Mouse (Mus musculus) myocyte (in vitro differentiated cells): ENCODE results near the gene Artn. TPM values are rescaled to one million over a fixed set of nuclear protein-coding genes. Genes with fewer than 3 reads are reported as not detected.

Experiments used
- H3K27me3 ChIP-seq: one replicate; pipeline ENCODE4 v1.6.1; 2011; ENCODE audit not compliant: control insufficient read depth, insufficient read depth, insufficient read length
- H3K36me3 ChIP-seq: one replicate; pipeline ENCODE4 v1.6.1; 2011; ENCODE audit not compliant: control insufficient read depth, insufficient read depth
- H3K4me2 ChIP-seq: one replicate; pipeline ENCODE4 v1.6.1; 2011; ENCODE audit warnings: low read depth, control low read depth
- H3K4me3 ChIP-seq: one replicate; pipeline ENCODE4 v1.5.1; 2011; ENCODE audit warnings: mild to moderate bottlenecking, control low read depth, moderate library complexity
- H3K79me2 ChIP-seq: one replicate; pipeline ENCODE4 v1.6.1; 2011; ENCODE audit not compliant: control insufficient read depth, insufficient read depth
- H3ac ChIP-seq: one replicate; pipeline ENCODE4 v1.6.1; 2011; ENCODE audit not compliant: control insufficient read depth, insufficient read length
- CEBPB ChIP-seq: IDR thresholded peaks from 2 replicates; pipeline ENCODE4 v1.6.1; 2011; ENCODE audit warnings: mild to moderate bottlenecking, moderate library complexity; ENCODE audit not compliant: poor library complexity, insufficient read depth, severe bottlenecking
- E2F4 ChIP-seq: IDR thresholded peaks from one replicate; pipeline ENCODE4 v1.6.1; 2011; ENCODE audit warnings: mild to moderate bottlenecking, control low read depth, moderate library complexity; ENCODE audit not compliant: insufficient read depth
- MAX ChIP-seq: IDR thresholded peaks from one replicate; pipeline ENCODE4 v1.6.1; 2011; ENCODE audit warnings: low read depth, mild to moderate bottlenecking, control low read depth
- MYOD1 ChIP-seq, 3 experiments: IDR thresholded peaks; one replicate each; pipeline ENCODE4 v1.6.1; 2011; ENCODE audit warnings: control low read depth in 2 of 3, low read depth in 2 of 3, mild to moderate bottlenecking in 2 of 3, moderate library complexity in 1 of 3; ENCODE audit not compliant: insufficient read length in 2 of 3, control insufficient read depth in 1 of 3
- MYOG ChIP-seq, 3 experiments: IDR thresholded peaks; one replicate each; pipeline ENCODE4 v1.6.1; 2011; ENCODE audit warnings: control low read depth in 2 of 3, low read depth in 2 of 3, mild to moderate bottlenecking in 2 of 3; ENCODE audit not compliant: insufficient read length in 2 of 3, control insufficient read depth in 1 of 3, insufficient read depth in 1 of 3
- POLR2A ChIP-seq: IDR thresholded peaks from one replicate; pipeline ENCODE4 v1.6.1; 2011; ENCODE audit warnings: low read depth, mild to moderate bottlenecking, control low read depth, moderate library complexity; ENCODE audit not compliant: insufficient read length
- POLR2AphosphoS2 ChIP-seq: IDR thresholded peaks from one replicate; pipeline ENCODE4 v1.6.1; 2011; ENCODE audit warnings: low read depth, control low read depth; ENCODE audit not compliant: insufficient read length
- REST ChIP-seq: IDR thresholded peaks from one replicate; pipeline ENCODE4 v1.6.1; 2011; ENCODE audit warnings: mild to moderate bottlenecking, control low read depth, moderate library complexity; ENCODE audit not compliant: insufficient read depth, insufficient read length
- SRF ChIP-seq: IDR thresholded peaks from one replicate; pipeline ENCODE4 v1.6.1; 2011; ENCODE audit warnings: low read depth; ENCODE audit not compliant: control insufficient read depth, insufficient read length
- TCF12 ChIP-seq: IDR thresholded peaks from one replicate; pipeline ENCODE4 v1.6.1; 2011; ENCODE audit warnings: mild to moderate bottlenecking, control low read depth; ENCODE audit not compliant: poor library complexity, insufficient read depth, severe bottlenecking
- TCF3 ChIP-seq: IDR thresholded peaks from one replicate; pipeline ENCODE4 v1.6.1; 2011; ENCODE audit warnings: low read depth, control low read depth; ENCODE audit not compliant: insufficient read length
- USF1 ChIP-seq: IDR thresholded peaks from one replicate; pipeline ENCODE4 v1.6.1; 2011; ENCODE audit warnings: low read depth, mild to moderate bottlenecking, control low read depth, moderate library complexity
- polyA plus RNA-seq: library from polyadenylated mRNA; unstranded; fragments of >200 nt; fragmentation: generic; extraction: Trizol; gene quantifications from one replicate; pipeline ENCODE4 v1.2.1, GENCODE M21; 2012; ENCODE audit warnings: missing spikeins

The Artn gene
- polyA plus RNA-seq, 1 experiment = 15.9 TPM

DNA sequence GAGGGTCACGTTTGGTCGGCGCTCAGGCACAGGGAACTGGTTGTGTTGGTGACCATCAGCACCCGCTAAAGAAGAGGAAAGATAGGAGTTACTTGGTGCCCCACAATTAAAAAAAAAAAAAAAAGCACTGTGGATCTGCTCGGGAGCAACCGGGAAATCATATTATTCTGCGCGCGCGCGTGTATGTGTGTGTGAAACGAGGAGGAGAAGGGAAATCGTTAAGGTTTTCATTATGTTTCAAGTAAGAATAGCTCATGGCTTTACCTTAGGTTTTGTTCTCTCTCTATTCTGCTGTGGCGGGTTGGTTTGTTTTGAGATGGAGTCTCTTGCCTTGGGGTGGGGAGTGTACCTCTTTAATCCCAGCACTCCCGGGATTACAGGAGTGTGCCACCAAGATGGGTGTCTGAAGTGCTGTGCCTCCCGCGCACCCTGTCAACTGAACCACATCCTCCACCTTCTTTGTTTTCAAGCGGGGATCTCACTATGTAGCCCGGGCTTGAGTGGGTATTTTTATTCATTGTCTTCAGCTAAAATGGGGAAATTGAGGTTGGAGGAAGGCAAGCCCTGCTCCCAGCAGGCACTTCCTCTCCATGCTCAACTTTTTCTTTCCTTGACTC, 14.0 kb downstream of the Artn start:
- Histone ChIP-seq H3K36me3 (no peaks in the 10 kb centered on the region), H3K4me2 (peak overlapping the region; percentile 83), H3K4me3 (peak overlapping the region; percentile 95), H3K27me3 (no peaks in the 10 kb centered on the region), H3ac (peak overlapping the region; percentile 11), H3K79me2 (peaks cover 39% of the 10 kb centered on the region)
- no peak for TF ChIP-seq MYOG (IDR thresholded peaks at IDR 0.05; ENCODE audit: control insufficient read depth in 1 of 3, insufficient read depth in 1 of 3, insufficient read length in 2 of 3, low read depth in 2 of 3)
- TF ChIP-seq USF1 = no peak
- no peak for TF ChIP-seq TCF3
- no peak for TF ChIP-seq POLR2AphosphoS2
- TF ChIP-seq E2F4 = no peak
- TF ChIP-seq SRF = no peak
- no peak for TF ChIP-seq MAX
- TF ChIP-seq POLR2A = no peak
- TF ChIP-seq REST = no peak
- no peak for TF ChIP-seq CEBPB
- TF ChIP-seq TCF12 = no peak
- TF ChIP-seq MYOD1 (IDR thresholded peaks at IDR 0.05; ENCODE audit: control insufficient read depth in 1 of 3, insufficient read length in 2 of 3, low read depth in 2 of 3) = no peak

DNA sequence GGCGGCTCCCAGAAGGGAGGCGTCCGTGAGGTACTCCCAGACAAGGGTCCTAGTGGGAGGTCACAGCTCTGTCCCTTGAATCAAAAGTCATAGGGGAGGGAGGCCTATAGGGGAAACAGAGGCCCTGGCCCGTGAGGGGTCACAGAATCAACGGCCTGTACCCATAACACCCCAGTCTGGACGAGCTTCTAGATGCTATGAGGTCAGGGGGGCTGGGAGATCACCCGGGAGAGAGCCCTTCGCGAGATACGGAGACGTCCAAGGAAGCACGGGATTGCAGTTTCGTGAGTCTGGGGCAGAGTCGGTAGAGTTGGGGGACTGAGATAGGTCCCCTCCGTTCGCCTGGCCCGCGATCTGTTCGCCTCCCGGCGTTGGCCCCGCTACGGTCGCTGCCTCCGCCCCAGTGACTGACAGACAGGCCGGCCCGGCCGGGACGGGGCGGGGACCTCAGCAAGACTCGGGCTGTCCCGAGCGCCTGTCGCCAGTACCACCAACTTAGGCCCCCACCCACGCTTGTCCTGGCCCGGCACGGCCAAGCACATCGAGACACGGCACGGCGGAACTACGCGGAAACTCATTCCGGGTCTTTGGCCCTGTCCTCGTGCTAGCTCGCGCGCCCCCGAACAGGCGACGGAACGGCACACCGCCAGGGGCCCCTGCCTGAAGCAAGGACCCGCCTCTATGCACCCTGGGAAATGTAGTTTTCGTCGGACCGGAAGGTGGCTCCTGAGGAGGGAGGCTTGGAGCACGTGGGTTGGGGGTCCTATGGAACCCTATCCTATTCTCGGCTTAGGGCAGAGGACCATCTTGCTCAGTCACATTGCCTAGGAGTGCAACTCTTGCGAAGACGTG, 14.7 kb downstream of the Artn start, which contains the start of gene Ipo13:
TSS of gene Ipo13 (minus strand) at position 409 of the 852 bp plus-strand sequence.
- Histone ChIP-seq H3K4me2 (peak within 1 kb of the TSS; percentile 83), H3ac (peak within 1 kb of the TSS; percentile 11), H3K79me2 (peaks cover 47% of the 10 kb centered on the region), H3K36me3 (no peaks in the 10 kb centered on the region), H3K27me3 (no peaks in the 10 kb centered on the region), H3K4me3 (peak within 1 kb of the TSS; percentile 95)
- peak; percentile 79 for TF ChIP-seq USF1
- no peak for TF ChIP-seq TCF12
- TF ChIP-seq POLR2AphosphoS2 = peak; percentile 87
- TF ChIP-seq E2F4 = no peak
- TF ChIP-seq MAX = peak; percentile 92
- TF ChIP-seq TCF3 = no peak
- peak in 1 of 3 experiments; percentile 2 for TF ChIP-seq MYOG (IDR thresholded peaks at IDR 0.05; ENCODE audit: control insufficient read depth in 1 of 3, insufficient read depth in 1 of 3, insufficient read length in 2 of 3, low read depth in 2 of 3)
- TF ChIP-seq POLR2A = peak; percentile 94
- TF ChIP-seq REST = no peak
- no peak for TF ChIP-seq SRF
- TF ChIP-seq CEBPB = no peak
- no peak for TF ChIP-seq MYOD1 (IDR thresholded peaks at IDR 0.05; ENCODE audit: control insufficient read depth in 1 of 3, insufficient read length in 2 of 3, low read depth in 2 of 3)

- no peaks in the 10 kb centered on the region for H3K27me3 ChIP-seq
- H3K79me2 ChIP-seq = peaks cover 55% of the 10 kb centered on the region
- H3K4me2 ChIP-seq = peak overlapping the region; percentile 83
- H3K36me3 ChIP-seq = no peaks in the 10 kb centered on the region
- H3ac ChIP-seq = peak overlapping the region; percentile 11
- peak overlapping the region; percentile 95 for H3K4me3 ChIP-seq
- TF ChIP-seq REST (no peak), CEBPB (no peak), MYOG (IDR thresholded peaks at IDR 0.05; ENCODE audit: control insufficient read depth in 1 of 3, insufficient read depth in 1 of 3, insufficient read length in 2 of 3, low read depth in 2 of 3) (no peak), TCF12 (no peak), MAX (no peak), MYOD1 (IDR thresholded peaks at IDR 0.05; ENCODE audit: control insufficient read depth in 1 of 3, insufficient read length in 2 of 3, low read depth in 2 of 3) (peak in 1 of 3 experiments; percentile 51), USF1 (no peak), TCF3 (no peak)
These were observed 15.5 kb downstream of the Artn start for GRCm38 (mm10) chr4:117914031-117914430.

DNA sequence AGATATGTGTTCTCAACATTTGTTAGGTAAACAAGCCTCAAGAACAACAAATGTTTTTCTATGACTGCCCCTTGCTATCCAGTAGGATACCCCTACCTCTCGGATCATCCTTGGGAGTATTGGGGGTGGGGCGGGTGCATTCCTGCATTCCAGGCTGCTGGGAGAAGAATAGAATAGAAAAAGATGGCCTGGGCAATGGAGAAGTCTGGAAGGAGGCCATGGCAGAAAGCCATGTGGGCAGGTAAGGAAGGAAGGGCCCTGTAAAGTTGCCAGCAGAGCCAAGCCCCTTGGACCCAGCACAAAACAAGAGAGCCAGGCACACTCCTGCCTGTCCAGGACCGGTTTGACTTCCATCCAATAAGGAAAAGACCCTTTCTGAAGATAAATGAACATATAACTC, 16.1 kb downstream of the Artn start:
- H3K79me2 ChIP-seq = peaks cover 61% of the 10 kb centered on the region
- TF ChIP-seq POLR2AphosphoS2 (no peak), MAX (no peak), TCF12 (no peak)
- peak overlapping the region; percentile 83 for H3K4me2 ChIP-seq
- H3K36me3 ChIP-seq = no peaks in the 10 kb centered on the region
- H3ac ChIP-seq = no peak overlapping the region
- peak overlapping the region; percentile 95 for H3K4me3 ChIP-seq
- no peaks in the 10 kb centered on the region for H3K27me3 ChIP-seq
